Mouse (Mus musculus): ENCODE results near the gene Rgs12. TPM values are rescaled to one million over a fixed set of nuclear protein-coding genes. Genes with fewer than 3 reads are reported as not detected.

The Rgs12 gene
- polyA plus RNA-seq, 1 experiment = 30.5 TPM

DNA sequence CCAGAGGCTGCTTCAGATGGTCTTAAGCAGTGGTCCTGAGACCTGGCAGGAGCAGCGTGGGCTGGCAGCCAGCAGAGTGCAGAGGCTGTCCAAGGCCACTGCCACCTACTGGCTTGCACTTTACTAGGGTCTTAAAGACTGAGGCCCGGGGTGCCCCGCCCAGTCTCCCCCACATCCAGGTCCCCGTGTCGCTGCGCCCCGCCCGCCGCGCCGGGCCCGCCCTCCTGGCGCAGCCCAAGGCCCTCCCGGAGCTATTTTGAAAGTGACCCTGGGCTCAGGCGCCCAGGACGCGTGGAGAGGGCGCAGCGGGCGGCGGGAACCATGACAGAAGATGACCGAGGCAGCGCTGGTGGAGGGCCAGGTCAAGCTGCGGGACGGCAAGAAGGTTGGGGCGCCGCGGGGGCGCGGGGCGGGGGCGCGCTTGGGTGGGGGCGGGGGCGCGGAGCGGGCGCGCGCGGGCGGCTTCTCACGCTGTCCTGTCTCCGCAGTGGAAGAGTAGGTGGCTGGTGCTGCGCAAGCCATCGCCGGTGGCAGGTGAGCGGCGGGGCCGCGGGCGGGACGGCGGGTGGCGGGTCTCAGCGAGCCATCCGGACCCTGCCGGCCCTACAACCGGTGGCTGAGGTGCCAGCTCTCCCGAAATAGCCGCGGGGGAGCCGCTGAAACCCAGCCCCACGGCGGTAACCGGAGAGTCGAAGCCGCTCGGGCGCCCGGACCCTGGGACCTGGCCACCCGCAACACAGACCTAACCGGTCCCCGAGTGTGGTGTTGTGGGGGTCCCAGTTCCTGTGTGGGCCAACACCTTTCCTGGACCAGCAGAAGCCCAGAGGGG, 107.6 kb downstream of the Rgs12 start, which contains the start of gene Dok7:
TSS of gene Dok7 (plus strand) at position 163 of the 829 bp plus-strand sequence.
- H3K79me2 ChIP-seq (ENCODE audit: control insufficient read depth, insufficient read depth) = peaks cover 17% of the 10 kb centered on the region
- H3K36me3 ChIP-seq (ENCODE audit: control insufficient read depth, insufficient read depth) = no peaks in the 10 kb centered on the region
- peak within 1 kb of the TSS; percentile 87 for H3K4me2 ChIP-seq (ENCODE audit: low read depth)
- no peaks in the 10 kb centered on the region for H3K27me3 ChIP-seq (ENCODE audit: control insufficient read depth, insufficient read depth, insufficient read length)
- peak within 1 kb of the TSS; percentile 46 for H3K4me3 ChIP-seq
- peak within 1 kb of the TSS; percentile 42 for H3ac ChIP-seq (ENCODE audit: control insufficient read depth, insufficient read length)
- TF ChIP-seq POLR2AphosphoS2 (IDR thresholded peaks at IDR 0.05; ENCODE audit: insufficient read length, low read depth) (peak; percentile 62), MYOG (IDR thresholded peaks at IDR 0.05; ENCODE audit: control insufficient read depth in 1 of 3, insufficient read depth in 1 of 3, insufficient read length in 2 of 3, low read depth in 2 of 3) (peak in 1 of 3 experiments; percentile 0), POLR2A (IDR thresholded peaks at IDR 0.05; ENCODE audit: insufficient read length, low read depth) (peak; percentile 67), MAX (IDR thresholded peaks at IDR 0.05; ENCODE audit: low read depth) (no peak), TCF12 (IDR thresholded peaks at IDR 0.05; ENCODE audit: insufficient read depth, poor library complexity, severe bottlenecking) (no peak)

- Histone ChIP-seq H3ac (ENCODE audit: control insufficient read depth, insufficient read length) (peak overlapping the region; percentile 42), H3K4me2 (ENCODE audit: low read depth) (peak overlapping the region; percentile 87), H3K36me3 (ENCODE audit: control insufficient read depth, insufficient read depth) (no peaks in the 10 kb centered on the region), H3K27me3 (ENCODE audit: control insufficient read depth, insufficient read depth, insufficient read length) (no peaks in the 10 kb centered on the region), H3K4me3 (peak overlapping the region; percentile 46), H3K79me2 (ENCODE audit: control insufficient read depth, insufficient read depth) (peaks cover 19% of the 10 kb centered on the region)
- TF ChIP-seq POLR2AphosphoS2 (IDR thresholded peaks at IDR 0.05; ENCODE audit: insufficient read length, low read depth) (no peak), MYOG (IDR thresholded peaks at IDR 0.05; ENCODE audit: control insufficient read depth in 1 of 3, insufficient read depth in 1 of 3, insufficient read length in 2 of 3, low read depth in 2 of 3) (peak; percentile 32 to 97 (median 91)), TCF3 (IDR thresholded peaks at IDR 0.05; ENCODE audit: insufficient read length, low read depth) (peak; percentile 58), E2F4 (IDR thresholded peaks at IDR 0.05; ENCODE audit: insufficient read depth) (no peak), SRF (IDR thresholded peaks at IDR 0.05; ENCODE audit: control insufficient read depth, insufficient read length, low read depth) (no peak), USF1 (IDR thresholded peaks at IDR 0.05; ENCODE audit: low read depth) (no peak), MAX (IDR thresholded peaks at IDR 0.05; ENCODE audit: low read depth) (no peak), TCF12 (IDR thresholded peaks at IDR 0.05; ENCODE audit: insufficient read depth, poor library complexity, severe bottlenecking) (peak; percentile 64), MYOD1 (IDR thresholded peaks at IDR 0.05; ENCODE audit: control insufficient read depth in 1 of 3, insufficient read length in 2 of 3, low read depth in 2 of 3) (peak in 2 of 3 experiments; percentile 93 to 95), POLR2A (IDR thresholded peaks at IDR 0.05; ENCODE audit: insufficient read length, low read depth) (no peak), CEBPB (IDR thresholded peaks at IDR 0.05; ENCODE audit: insufficient read depth, poor library complexity, severe bottlenecking) (no peak)
These were observed 108.3 kb downstream of the Rgs12 start for GRCm38 (mm10) chr5:35057582-35057981.

- Histone ChIP-seq H3K4me3 (peak overlapping the region; percentile 46), H3ac (ENCODE audit: control insufficient read depth, insufficient read length) (peak overlapping the region; percentile 42), H3K4me2 (ENCODE audit: low read depth) (peak overlapping the region; percentile 87), H3K36me3 (ENCODE audit: control insufficient read depth, insufficient read depth) (no peaks in the 10 kb centered on the region), H3K27me3 (ENCODE audit: control insufficient read depth, insufficient read depth, insufficient read length) (no peaks in the 10 kb centered on the region), H3K79me2 (ENCODE audit: control insufficient read depth, insufficient read depth) (peaks cover 19% of the 10 kb centered on the region)
- no peak for TF ChIP-seq MYOG (IDR thresholded peaks at IDR 0.05; ENCODE audit: control insufficient read depth in 1 of 3, insufficient read depth in 1 of 3, insufficient read length in 2 of 3, low read depth in 2 of 3)
- peak; percentile 23 for TF ChIP-seq POLR2A (IDR thresholded peaks at IDR 0.05; ENCODE audit: insufficient read length, low read depth)
These were observed 109.0 kb downstream of the Rgs12 start for GRCm38 (mm10) chr5:35058216-35058615.

DNA sequence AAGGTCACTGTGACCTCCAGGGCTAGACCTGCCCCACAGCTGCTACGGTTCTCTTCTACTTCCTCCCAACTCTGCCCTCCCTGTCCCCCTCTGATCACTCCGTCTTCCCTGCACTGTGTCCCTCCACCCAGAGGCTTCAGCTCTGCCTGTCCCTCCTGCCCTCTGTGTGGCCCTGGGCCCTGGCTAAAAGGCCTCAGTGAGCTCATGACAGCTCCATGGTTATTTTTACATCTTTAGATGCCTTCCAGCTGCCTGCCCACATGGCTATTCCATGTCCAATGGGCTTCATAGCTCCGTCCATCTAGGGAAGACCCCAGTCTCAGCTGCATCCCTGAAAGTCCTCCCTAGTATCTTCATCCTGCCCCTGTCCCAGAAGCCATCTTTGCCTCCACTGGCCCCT, 110.9 kb downstream of the Rgs12 start:
- no peak overlapping the region for H3K4me3 ChIP-seq
- H3K79me2 ChIP-seq (ENCODE audit: control insufficient read depth, insufficient read depth) = peaks cover 21% of the 10 kb centered on the region
- H3K4me2 ChIP-seq (ENCODE audit: low read depth) = peak overlapping the region; percentile 87
- H3K27me3 ChIP-seq (ENCODE audit: control insufficient read depth, insufficient read depth, insufficient read length) = no peaks in the 10 kb centered on the region
- no peak for TF ChIP-seq SRF (IDR thresholded peaks at IDR 0.05; ENCODE audit: control insufficient read depth, insufficient read length, low read depth)
- TF ChIP-seq USF1 (IDR thresholded peaks at IDR 0.05; ENCODE audit: low read depth) = peak; percentile 10
- no peak for TF ChIP-seq REST (IDR thresholded peaks at IDR 0.05; ENCODE audit: insufficient read depth, insufficient read length)
- TF ChIP-seq TCF12 (IDR thresholded peaks at IDR 0.05; ENCODE audit: insufficient read depth, poor library complexity, severe bottlenecking) = no peak
- no peak for TF ChIP-seq MAX (IDR thresholded peaks at IDR 0.05; ENCODE audit: low read depth)
- TF ChIP-seq POLR2A (IDR thresholded peaks at IDR 0.05; ENCODE audit: insufficient read length, low read depth) = no peak
- TF ChIP-seq CEBPB (IDR thresholded peaks at IDR 0.05; ENCODE audit: insufficient read depth, poor library complexity, severe bottlenecking) = no peak
- TF ChIP-seq E2F4 (IDR thresholded peaks at IDR 0.05; ENCODE audit: insufficient read depth) = no peak
- no peak for TF ChIP-seq TCF3 (IDR thresholded peaks at IDR 0.05; ENCODE audit: insufficient read length, low read depth)
- TF ChIP-seq MYOG (IDR thresholded peaks at IDR 0.05; ENCODE audit: control insufficient read depth in 1 of 3, insufficient read depth in 1 of 3, insufficient read length in 2 of 3, low read depth in 2 of 3) = no peak
- no peak for TF ChIP-seq POLR2AphosphoS2 (IDR thresholded peaks at IDR 0.05; ENCODE audit: insufficient read length, low read depth)
- peak in 1 of 3 experiments; percentile 1 for TF ChIP-seq MYOD1 (IDR thresholded peaks at IDR 0.05; ENCODE audit: control insufficient read depth in 1 of 3, insufficient read length in 2 of 3, low read depth in 2 of 3)
- H3ac ChIP-seq (ENCODE audit: control insufficient read depth, insufficient read length) = no peak overlapping the region
- peaks cover 3% of the 10 kb centered on the region for H3K36me3 ChIP-seq (ENCODE audit: control insufficient read depth, insufficient read depth)

DNA sequence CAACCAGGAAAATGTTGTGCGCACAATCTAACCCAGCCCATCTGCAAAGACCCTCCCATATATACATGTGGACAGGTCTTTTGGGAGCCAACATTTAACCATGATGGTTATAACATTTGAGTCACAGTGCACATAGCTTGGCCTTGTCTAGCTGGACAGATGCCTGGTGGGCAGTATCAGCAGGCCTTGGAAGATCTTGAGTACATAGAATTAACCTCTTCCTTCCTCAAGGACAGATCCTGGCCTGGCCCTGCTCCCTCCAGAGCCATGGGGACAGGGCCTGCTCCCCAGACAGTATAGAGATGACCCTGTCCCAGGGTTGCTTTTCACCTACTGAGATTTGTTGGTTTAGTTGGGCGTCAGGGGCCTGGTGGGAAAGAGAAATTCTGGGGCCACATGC, 120.6 kb downstream of the Rgs12 start:
- Histone ChIP-seq H3K27me3 (ENCODE audit: control insufficient read depth, insufficient read depth, insufficient read length) (no peaks in the 10 kb centered on the region), H3K36me3 (ENCODE audit: control insufficient read depth, insufficient read depth) (peaks cover 18% of the 10 kb centered on the region), H3K4me2 (ENCODE audit: low read depth) (no peak overlapping the region), H3K79me2 (ENCODE audit: control insufficient read depth, insufficient read depth) (peaks cover 7% of the 10 kb centered on the region), H3ac (ENCODE audit: control insufficient read depth, insufficient read length) (no peak overlapping the region), H3K4me3 (no peak overlapping the region)
- TF ChIP-seq SRF (IDR thresholded peaks at IDR 0.05; ENCODE audit: control insufficient read depth, insufficient read length, low read depth) (no peak), TCF12 (IDR thresholded peaks at IDR 0.05; ENCODE audit: insufficient read depth, poor library complexity, severe bottlenecking) (no peak), E2F4 (IDR thresholded peaks at IDR 0.05; ENCODE audit: insufficient read depth) (no peak), REST (IDR thresholded peaks at IDR 0.05; ENCODE audit: insufficient read depth, insufficient read length) (no peak), CEBPB (IDR thresholded peaks at IDR 0.05; ENCODE audit: insufficient read depth, poor library complexity, severe bottlenecking) (no peak), MYOG (IDR thresholded peaks at IDR 0.05; ENCODE audit: control insufficient read depth in 1 of 3, insufficient read depth in 1 of 3, insufficient read length in 2 of 3, low read depth in 2 of 3) (no peak), MAX (IDR thresholded peaks at IDR 0.05; ENCODE audit: low read depth) (no peak), USF1 (IDR thresholded peaks at IDR 0.05; ENCODE audit: low read depth) (no peak), TCF3 (IDR thresholded peaks at IDR 0.05; ENCODE audit: insufficient read length, low read depth) (no peak), POLR2A (IDR thresholded peaks at IDR 0.05; ENCODE audit: insufficient read length, low read depth) (no peak), MYOD1 (IDR thresholded peaks at IDR 0.05; ENCODE audit: control insufficient read depth in 1 of 3, insufficient read length in 2 of 3, low read depth in 2 of 3) (no peak), POLR2AphosphoS2 (IDR thresholded peaks at IDR 0.05; ENCODE audit: insufficient read length, low read depth) (no peak)

Measured in myocyte (in vitro differentiated cells).